Mouse (Mus musculus) stomach, postnatal 0 days (tissue): ENCODE results near the gene Pde9a. TPM values are rescaled to one million over a fixed set of nuclear protein-coding genes. Genes with fewer than 3 reads are reported as not detected.

ENCODE experiments used
- ATAC-seq: fragments of 200-750 bp; cut with Nextera tagmentation; 2 replicates; pipeline ENCODE4 v1.8.0; 2017; ENCODE audit not compliant: low FRiP score, low TSS enrichment
- DNase-seq: peaks from one replicate; pipeline ENCODE4 v3.0.0-alpha.2; 2016; ENCODE audit warnings: low spot score
- H3K27ac ChIP-seq: fragments of 300-500 bp; sonication (generic); replicated peaks from 2 replicates; pipeline ENCODE4 v1.5.1; 2014; ENCODE audit warnings: mild to moderate bottlenecking, control low read depth
- H3K27me3 ChIP-seq: fragments of 300-500 bp; sonication (generic); 2 replicates; pipeline ENCODE4 v1.6.1; 2014; ENCODE audit warnings: low read length; ENCODE audit not compliant: control insufficient read depth, insufficient read depth
- H3K36me3 ChIP-seq: fragments of 300-500 bp; sonication (generic); 2 replicates; pipeline ENCODE4 v1.6.1; 2014; ENCODE audit warnings: low read length, mixed read lengths; ENCODE audit not compliant: control insufficient read depth, insufficient read depth
- H3K4me1 ChIP-seq: fragments of 300-500 bp; sonication (generic); replicated peaks from 2 replicates; pipeline ENCODE4 v1.6.1; 2014; ENCODE audit warnings: antibody characterized with exemption; ENCODE audit not compliant: control insufficient read depth, insufficient read depth
- H3K4me2 ChIP-seq: fragments of 300-500 bp; sonication (generic); replicated peaks from 2 replicates; pipeline ENCODE4 v1.6.1; 2014; ENCODE audit warnings: low read depth, mild to moderate bottlenecking, control low read depth, moderate library complexity
- H3K4me3 ChIP-seq: fragments of 300-500 bp; sonication (generic); 2 replicates; pipeline ENCODE4 v1.5.1; 2014; ENCODE audit warnings: low read depth, low read length, control low read depth
- H3K9ac ChIP-seq: fragments of 300-500 bp; sonication (generic); 2 replicates; pipeline ENCODE4 v1.6.1; 2014; ENCODE audit warnings: mild to moderate bottlenecking, low read length, control low read depth, mixed read lengths
- H3K9me3 ChIP-seq: fragments of 300-500 bp; sonication (generic); 2 replicates; pipeline ENCODE4 v1.6.1; 2016; ENCODE audit warnings: low read length; ENCODE audit not compliant: control insufficient read depth
- CTCF ChIP-seq: IDR thresholded peaks from 2 replicates; pipeline ENCODE4 v1.5.1; 2016; ENCODE audit warnings: antibody characterized with exemption, low read depth, mild to moderate bottlenecking, moderate library complexity
- EP300 ChIP-seq: optimal IDR thresholded peaks from 2 replicates; pipeline ENCODE3; 2016; ENCODE audit warnings: antibody characterized with exemption
- WGBS: fragments of 180-500 bp; shearing (Covaris S2); extraction: QIAGEN DNeasy Blood & Tissue Kit; methylation state at CpG from one replicate; pipeline ENCODE4 v1.1.7; 2014; 5-methylcytosine and 5-hydroxymethylcytosine counted together
- polyA plus RNA-seq: library from polyadenylated mRNA; unstranded; fragments of >200 nt; fragmentation: Nextera tagmentation; extraction: Ambion mirVana; gene quantifications from 2 replicates; pipeline ENCODE4 v1.2.1, GENCODE M21; 2015

Pde9a gene
- polyA plus RNA-seq, 1 experiment from 2014 or later = 11.6 TPM

- H3K9me3 ChIP-seq = no peaks in the 10 kb centered on the region
- no peak overlapping the region for H3K4me3 ChIP-seq
- peaks cover 9% of the 10 kb centered on the region; the same call in 1 of the 2 replicates for H3K36me3 ChIP-seq
- WGBS = 66% methylated on average over 5 of the region's 5 CpGs
- ATAC-seq (no peak), DNase-seq (no peak)
- no peaks in the 10 kb centered on the region for H3K4me1 ChIP-seq
- no peak for TF ChIP-seq CTCF
- no peak for TF ChIP-seq EP300
- H3K4me2 ChIP-seq = no peak overlapping the region
- H3K9ac ChIP-seq = no peak overlapping the region
- H3K27me3 ChIP-seq = no peaks in the 10 kb centered on the region
- H3K27ac ChIP-seq = no peak overlapping the region
Observed at GRCm38 (mm10) chr17:31468496-31468895, 82.5 kb downstream of the Pde9a start.

DNA sequence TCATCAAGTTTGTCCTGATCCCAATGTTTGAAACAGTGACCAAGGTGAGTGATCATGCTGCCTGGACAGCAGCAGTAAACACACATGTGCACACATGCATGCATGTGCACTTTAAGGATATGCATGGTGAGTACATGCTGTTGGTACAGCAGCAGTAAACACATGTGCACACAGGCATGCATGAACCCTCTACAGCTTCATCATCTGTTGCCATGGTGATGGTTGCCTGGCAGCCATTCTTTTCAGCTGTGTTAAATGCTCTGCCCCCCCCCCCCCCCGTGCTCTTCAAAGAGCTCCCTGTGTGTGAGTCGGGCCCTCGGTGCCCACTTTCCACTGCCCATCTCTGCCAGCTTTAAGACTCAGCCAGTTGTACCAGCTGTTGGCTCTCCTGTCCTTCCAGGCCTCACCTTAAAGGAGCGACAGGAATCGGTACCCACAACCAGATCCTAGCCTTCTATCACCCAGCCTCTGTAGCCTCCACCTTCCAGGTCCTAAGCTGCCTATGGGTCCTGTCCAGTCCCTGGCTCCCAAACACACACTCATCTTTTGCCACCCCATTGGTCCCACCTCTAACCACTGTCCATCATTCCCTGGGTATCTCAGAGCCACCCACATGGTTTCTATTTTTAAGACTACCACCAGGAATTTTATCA lies 84.9 kb downstream of the Pde9a start:
- Histone ChIP-seq H3K9ac (no peak overlapping the region), H3K27ac (no peak overlapping the region), H3K4me2 (no peak overlapping the region), H3K36me3 (peaks cover 10% of the 10 kb centered on the region), H3K4me1 (no peaks in the 10 kb centered on the region), H3K4me3 (no peak overlapping the region), H3K27me3 (no peaks in the 10 kb centered on the region), H3K9me3 (no peaks in the 10 kb centered on the region)
- TF ChIP-seq EP300 = no peak
- no peak for TF ChIP-seq CTCF
- no peak for DNase-seq
- no peak for ATAC-seq
- WGBS = 78% methylated on average over 5 of the region's 5 CpGs

- Histone ChIP-seq H3K4me1 (no peaks in the 10 kb centered on the region), H3K9ac (no peak overlapping the region), H3K27ac (no peak overlapping the region), H3K27me3 (no peaks in the 10 kb centered on the region), H3K4me2 (no peak overlapping the region), H3K36me3 (peaks cover 2% of the 10 kb centered on the region; the same call in 1 of the 2 replicates), H3K9me3 (no peaks in the 10 kb centered on the region), H3K4me3 (no peak overlapping the region)
- 76% methylated on average over 6 of the region's 6 CpGs for WGBS
- no peak for TF ChIP-seq CTCF
- no peak for TF ChIP-seq EP300
- ATAC-seq = no peak
- DNase-seq = no peak
Observed at GRCm38 (mm10) chr17:31474388-31474787, 88.4 kb downstream of the Pde9a start.

DNA sequence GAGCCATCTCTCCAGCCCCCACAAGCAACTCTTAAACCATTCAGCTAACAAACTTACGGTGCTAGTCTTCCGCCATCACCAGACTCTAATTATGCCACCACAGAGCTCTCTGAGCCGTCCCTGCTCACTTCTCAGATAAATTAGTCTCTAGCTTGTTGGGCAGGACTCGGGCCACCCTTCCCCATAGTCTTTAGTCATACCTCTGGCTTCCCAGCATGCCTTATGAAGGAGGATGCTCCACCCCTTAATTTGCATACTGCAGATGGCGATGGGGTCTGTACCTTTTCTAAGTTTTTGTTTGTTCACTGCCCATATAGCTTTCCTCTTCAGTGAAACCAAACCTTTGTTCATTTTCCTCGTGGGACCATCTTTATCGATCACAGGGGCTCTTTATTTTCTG lies 92.6 kb downstream of the Pde9a start:
- Histone ChIP-seq H3K27me3 (no peaks in the 10 kb centered on the region), H3K36me3 (peaks cover 2% of the 10 kb centered on the region; the same call in 1 of the 2 replicates), H3K27ac (no peak overlapping the region), H3K4me2 (no peak overlapping the region), H3K4me3 (no peak overlapping the region), H3K9ac (no peak overlapping the region), H3K4me1 (no peaks in the 10 kb centered on the region), H3K9me3 (no peaks in the 10 kb centered on the region)
- TF ChIP-seq CTCF = no peak
- TF ChIP-seq EP300 = no peak
- no peak for ATAC-seq
- 75% methylated on average over 7 of the region's 7 CpGs for WGBS
- DNase-seq = no peak

GRCm38 (mm10) chr17:31479108-31479844 lies 93.3 kb downstream of the Pde9a start:
- ATAC-seq = no peak
- Histone ChIP-seq H3K9ac (no peak overlapping the region), H3K4me1 (no peaks in the 10 kb centered on the region), H3K9me3 (no peaks in the 10 kb centered on the region), H3K36me3 (peaks cover 2% of the 10 kb centered on the region; the same call in 1 of the 2 replicates), H3K4me3 (no peak overlapping the region), H3K27me3 (no peaks in the 10 kb centered on the region), H3K4me2 (no peak overlapping the region), H3K27ac (no peak overlapping the region)
- TF ChIP-seq EP300 (no peak), CTCF (no peak)
- no peak for DNase-seq
- WGBS = 43% methylated on average over 11 of the region's 11 CpGs

- no peak overlapping the region for H3K4me3 ChIP-seq
- H3K4me1 ChIP-seq = no peaks in the 10 kb centered on the region
- no peaks in the 10 kb centered on the region for H3K27me3 ChIP-seq
- H3K4me2 ChIP-seq = no peak overlapping the region
- DNase-seq (no peak), ATAC-seq (no peak)
- TF ChIP-seq EP300 (no peak), CTCF (no peak)
- no peaks in the 10 kb centered on the region for H3K36me3 ChIP-seq
- no peaks in the 10 kb centered on the region for H3K9me3 ChIP-seq
- WGBS = 75% methylated on average over 10 of the region's 10 CpGs
- H3K27ac ChIP-seq = no peak overlapping the region
- no peak overlapping the region for H3K9ac ChIP-seq
Observed at GRCm38 (mm10) chr17:31486616-31487198, 100.7 kb downstream of the Pde9a start.
